Mouse (Mus musculus) forebrain, embryonic 15.5 days (tissue): ENCODE measurements around the gene Sema3g. TPM values are rescaled to one million over a fixed set of nuclear protein-coding genes. Genes with fewer than 3 reads are reported as not detected.

Source experiments
- ATAC-seq: fragments of 200-750 bp; cut with Nextera tagmentation; replicated peaks from 2 replicates; pipeline ENCODE4 v1.8.0; 2017; ENCODE audit warnings: mild to moderate bottlenecking, moderate TSS enrichment, moderate library complexity
- H3K27ac ChIP-seq: fragments of 300-500 bp; sonication (generic); replicated peaks from 2 replicates; pipeline ENCODE4 v1.5.1; 2015; ENCODE audit warnings: mild to moderate bottlenecking, inconsistent platforms
- H3K27me3 ChIP-seq: fragments of 300-500 bp; sonication (generic); 2 replicates; pipeline ENCODE4 v1.6.1; 2015; ENCODE audit warnings: inconsistent platforms
- H3K36me3 ChIP-seq: fragments of 300-500 bp; sonication (generic); 2 replicates; pipeline ENCODE4 v1.6.1; 2015; ENCODE audit warnings: mild to moderate bottlenecking, inconsistent platforms
- H3K4me1 ChIP-seq: fragments of 300-500 bp; sonication (generic); 2 replicates; pipeline ENCODE4 v1.6.1; 2015; ENCODE audit warnings: inconsistent platforms
- H3K4me2 ChIP-seq: fragments of 300-500 bp; sonication (generic); replicated peaks from 2 replicates; pipeline ENCODE4 v1.6.1; 2015; ENCODE audit warnings: mild to moderate bottlenecking, inconsistent platforms
- H3K4me3 ChIP-seq: fragments of 300-500 bp; sonication (generic); 2 replicates; pipeline ENCODE4 v1.5.1; 2015; ENCODE audit warnings: mild to moderate bottlenecking, inconsistent platforms
- H3K9ac ChIP-seq: fragments of 300-500 bp; sonication (generic); replicated peaks from 2 replicates; pipeline ENCODE4 v1.6.1; 2015; ENCODE audit warnings: mild to moderate bottlenecking, inconsistent platforms
- H3K9me3 ChIP-seq: fragments of 300-500 bp; sonication (generic); 2 replicates; pipeline ENCODE4 v1.6.1; 2016; ENCODE audit warnings: inconsistent platforms
- WGBS: fragments of 180-500 bp; shearing (Covaris S2); methylation state at CpG from one replicate; pipeline ENCODE4 v1.1.7; 2015; ENCODE audit warnings: mixed read lengths; 5-methylcytosine and 5-hydroxymethylcytosine counted together
- polyA plus RNA-seq: library from polyadenylated mRNA; unstranded; fragments of >200 nt; fragmentation: Nextera tagmentation; extraction: Ambion mirVana; gene quantifications from 2 replicates; pipeline ENCODE4 v1.2.1, GENCODE M21; 2015

The Sema3g gene
- polyA plus RNA-seq, 1 experiment from 2014 or later: 0.53 TPM

GRCm38 (mm10) chr14:31212499-31212898 is 5.2 kb upstream of the Sema3g start:
- Histone ChIP-seq H3K27me3 (no peaks in the 10 kb centered on the region), H3K4me2 (no peak overlapping the region), H3K9ac (no peak overlapping the region), H3K27ac (no peak overlapping the region), H3K4me1 (peaks cover 8% of the 10 kb centered on the region), H3K4me3 (no peak overlapping the region), H3K36me3 (no peaks in the 10 kb centered on the region), H3K9me3 (no peaks in the 10 kb centered on the region)
- 86% methylated on average over 3 of the region's 3 CpGs for WGBS
- ATAC-seq: no peak

GRCm38 (mm10) chr14:31213868-31214267 is 3.8 kb upstream of the Sema3g start:
- no peaks in the 10 kb centered on the region for H3K27me3 ChIP-seq
- H3K4me1 ChIP-seq: peaks cover 13% of the 10 kb centered on the region; the same call in 1 of the 2 replicates
- WGBS: 65% methylated on average over 8 of the region's 8 CpGs
- H3K4me2 ChIP-seq: no peak overlapping the region
- H3K4me3 ChIP-seq: no peak overlapping the region
- H3K27ac ChIP-seq: no peak overlapping the region
- no peaks in the 10 kb centered on the region for H3K9me3 ChIP-seq
- ATAC-seq: no peak
- no peak overlapping the region for H3K9ac ChIP-seq
- H3K36me3 ChIP-seq: no peaks in the 10 kb centered on the region

- Histone ChIP-seq H3K4me3 (no peak overlapping the region), H3K27ac (no peak overlapping the region), H3K36me3 (no peaks in the 10 kb centered on the region), H3K4me2 (no peak overlapping the region), H3K9ac (no peak overlapping the region), H3K9me3 (no peaks in the 10 kb centered on the region), H3K27me3 (no peaks in the 10 kb centered on the region), H3K4me1 (peaks cover 13% of the 10 kb centered on the region; the same call in 1 of the 2 replicates)
- 88% methylated on average over 3 of the region's 3 CpGs for WGBS
- 0 out of 2 replicates have a peak, but pooled peaks have one; percentile 6 for ATAC-seq
These were observed 3.0 kb upstream of the Sema3g start for GRCm38 (mm10) chr14:31214684-31215083.

GRCm38 (mm10) chr14:31215157-31216002 is 2.3 kb upstream of the Sema3g start:
- H3K9ac ChIP-seq: no peak overlapping the region; the same call in 1 of the 2 replicates

GRCm38 (mm10) chr14:31216846-31217245 is 814 bp upstream of the Sema3g start, which contains the start of gene Nisch:
TSS of gene Nisch (minus strand) at chr14:31216946.
- H3K4me3 ChIP-seq: no peak within 1 kb of the TSS
- no peaks in the 10 kb centered on the region for H3K27me3 ChIP-seq
- H3K4me1 ChIP-seq: peaks cover 13% of the 10 kb centered on the region; the same call in 1 of the 2 replicates
- H3K4me2 ChIP-seq: no peak within 1 kb of the TSS
- H3K9me3 ChIP-seq: no peaks in the 10 kb centered on the region
- no peaks in the 10 kb centered on the region for H3K36me3 ChIP-seq
- H3K27ac ChIP-seq: no peak within 1 kb of the TSS
- no peak within 1 kb of the TSS; the same call in 1 of the 2 replicates for H3K9ac ChIP-seq
- no peak for ATAC-seq
- WGBS: 51% methylated on average over 2 of the region's 2 CpGs

More at GRCm38 (mm10) chr14:31215157-31216002, 2.3 kb upstream of the Sema3g start:
- H3K4me1 ChIP-seq: peaks cover 13% of the 10 kb centered on the region; the same call in 1 of the 2 replicates
- H3K27me3 ChIP-seq: no peaks in the 10 kb centered on the region
- no peak overlapping the region for H3K4me3 ChIP-seq
- no peaks in the 10 kb centered on the region for H3K9me3 ChIP-seq
- H3K36me3 ChIP-seq: no peaks in the 10 kb centered on the region
- H3K27ac ChIP-seq: no peak overlapping the region
- ATAC-seq: peak; percentile 57
- 33% methylated on average over 15 of the region's 15 CpGs for WGBS
- H3K4me2 ChIP-seq: no peak overlapping the region

- no peak overlapping the region for H3K4me2 ChIP-seq
- no peaks in the 10 kb centered on the region for H3K27me3 ChIP-seq
- 51% methylated on average over 4 of the region's 4 CpGs for WGBS
- no peak overlapping the region for H3K27ac ChIP-seq
- H3K9me3 ChIP-seq: no peaks in the 10 kb centered on the region
- H3K9ac ChIP-seq: no peak overlapping the region
- no peaks in the 10 kb centered on the region for H3K36me3 ChIP-seq
- ATAC-seq: peak; percentile 77
- H3K4me1 ChIP-seq: peaks cover 8% of the 10 kb centered on the region
- no peak overlapping the region for H3K4me3 ChIP-seq
These were observed 9.3 kb downstream of the Sema3g start for GRCm38 (mm10) chr14:31226978-31227377.

- no peaks in the 10 kb centered on the region for H3K27me3 ChIP-seq
- H3K9me3 ChIP-seq: no peaks in the 10 kb centered on the region
- no peaks in the 10 kb centered on the region for H3K36me3 ChIP-seq
- no peak overlapping the region for H3K4me2 ChIP-seq
- WGBS: 81% methylated on average over 6 of the region's 6 CpGs
- H3K4me1 ChIP-seq: peaks cover 8% of the 10 kb centered on the region
- no peak overlapping the region for H3K27ac ChIP-seq
- H3K4me3 ChIP-seq: no peak overlapping the region
- no peak overlapping the region for H3K9ac ChIP-seq
- no peak for ATAC-seq
These were observed 10.6 kb downstream of the Sema3g start for GRCm38 (mm10) chr14:31228234-31228633.

GRCm38 (mm10) chr14:31230442-31230841 is 12.8 kb downstream of the Sema3g start:
- H3K4me2 ChIP-seq: no peak overlapping the region
- no peak overlapping the region for H3K27ac ChIP-seq
- H3K9me3 ChIP-seq: no peaks in the 10 kb centered on the region
- no peak overlapping the region for H3K9ac ChIP-seq
- H3K4me1 ChIP-seq: peaks cover 8% of the 10 kb centered on the region
- no peaks in the 10 kb centered on the region for H3K27me3 ChIP-seq
- 78% methylated on average over 8 of the region's 8 CpGs for WGBS
- no peak for ATAC-seq
- H3K36me3 ChIP-seq: no peaks in the 10 kb centered on the region
- H3K4me3 ChIP-seq: no peak overlapping the region

GRCm38 (mm10) chr14:31232404-31233069 is 14.9 kb downstream of the Sema3g start:
- Histone ChIP-seq H3K9me3 (no peaks in the 10 kb centered on the region), H3K27me3 (no peaks in the 10 kb centered on the region), H3K4me3 (no peak overlapping the region), H3K4me2 (no peak overlapping the region), H3K36me3 (no peaks in the 10 kb centered on the region), H3K27ac (peak overlapping the region; percentile 23; the same call in 1 of the 2 replicates), H3K4me1 (no peaks in the 10 kb centered on the region), H3K9ac (no peak overlapping the region)
- WGBS: 84% methylated on average over 13 of the region's 13 CpGs
- no peak for ATAC-seq

- H3K27me3 ChIP-seq: no peaks in the 10 kb centered on the region
- WGBS: 90% methylated on average over 14 of the region's 14 CpGs
- H3K27ac ChIP-seq: no peak overlapping the region
- no peak overlapping the region for H3K4me3 ChIP-seq
- no peak overlapping the region for H3K4me2 ChIP-seq
- peak; percentile 29; the same call in 1 of the 2 replicates for ATAC-seq
- H3K36me3 ChIP-seq: no peaks in the 10 kb centered on the region
- no peaks in the 10 kb centered on the region for H3K4me1 ChIP-seq
- H3K9me3 ChIP-seq: no peaks in the 10 kb centered on the region
- no peak overlapping the region for H3K9ac ChIP-seq
These were observed 15.7 kb downstream of the Sema3g start for GRCm38 (mm10) chr14:31233070-31233995.

GRCm38 (mm10) chr14:31233996-31234591 is 16.4 kb downstream of the Sema3g start:
- Histone ChIP-seq H3K27me3 (no peaks in the 10 kb centered on the region), H3K27ac (no peak overlapping the region), H3K9me3 (no peaks in the 10 kb centered on the region), H3K36me3 (no peaks in the 10 kb centered on the region), H3K4me2 (no peak overlapping the region), H3K4me3 (no peak overlapping the region), H3K4me1 (no peaks in the 10 kb centered on the region), H3K9ac (no peak overlapping the region)
- peak; percentile 74 for ATAC-seq
- 17% methylated on average over 11 of the region's 11 CpGs for WGBS
